33 mouse cellular contexts compared by ENCODE assay signal in genomic region chr11:87623160-87623559, GRCm38 (mm10). TPM values are rescaled to one million over a fixed set of nuclear protein-coding genes. Genes with fewer than 3 reads are reported as not detected.
DNase-seq lines count a peak whose midpoint lies in the region; ATAC-seq and TF ChIP-seq lines count a peak whose summit lies in the region.
"Had no signal": no experiment of that assay in that cellular context is flagged by ENCODE, and none has a peak within 500 bp of the region (broad histone marks: within the 10 kb centered on the region; RNA-seq: fewer than 3 reads in every experiment).

No protein-coding gene starts in this region.

- no peak overlapping the region for H3K9ac ChIP-seq in liver, embryonic 12.5 days
- H3K9ac ChIP-seq in hindbrain, embryonic 16.5 days (ENCODE audit: low read depth, low read length) = no peak overlapping the region
- H3K9ac ChIP-seq: embryonic facial prominence, embryonic 15.5 days; forebrain, embryonic 15.5 days; heart, embryonic 12.5 days; hindbrain, embryonic 12.5 days; liver, embryonic 14.5 days; lung, embryonic 15.5 days; neural tube, embryonic 15.5 days had no signal

- DNase-seq in heart, adult 11 months = peak; percentile 50
- DNase-seq in heart, adult 8-10 months (ENCODE audit: low spot score) = no peak
- DNase-seq in 416B (ENCODE audit: low read depth) (peak; percentile 57), NIH3T3 (ENCODE audit: low read depth) (peak; percentile 59)
- DNase-seq: adrenal gland, adult 8-10 months; cerebellum, adult 18-20 months; cerebellum, postnatal 25 days; embryo, embryonic 11 days; heart, postnatal 10 days; kidney, adult 11 months; lung, postnatal 4 days; right cerebral cortex, adult 18-20 months; right cerebral cortex, postnatal 4 days; thymus, postnatal 36 days had no signal

- WGBS in liver, embryonic 12.5 days (ENCODE audit: insufficient replicate concordance) = 81% methylated on average over 4 of the region's 4 CpGs
- WGBS in hindbrain, embryonic 16.5 days = 81% methylated on average over 4 of the region's 4 CpGs

- H3K79me2 ChIP-seq in myocyte (ENCODE audit: control insufficient read depth, insufficient read depth) = no peaks in the 10 kb centered on the region

- no peak for ATAC-seq in liver, embryonic 12.5 days
- ATAC-seq in hindbrain, embryonic 16.5 days = no peak
- ATAC-seq: activated CD4-positive, CD25-positive, alpha-beta regulatory T cell, adult 4 months; forebrain, embryonic 15.5 days had no signal

- no peak for TF ChIP-seq POLR2A in myocyte (IDR thresholded peaks at IDR 0.05; ENCODE audit: insufficient read length, low read depth)

- H3K27me3 ChIP-seq in myocyte (ENCODE audit: control insufficient read depth, insufficient read depth, insufficient read length) = no peaks in the 10 kb centered on the region
- no peaks in the 10 kb centered on the region for H3K27me3 ChIP-seq in liver, embryonic 12.5 days (replicated peaks)
- no peaks in the 10 kb centered on the region for H3K27me3 ChIP-seq in hindbrain, embryonic 16.5 days (replicated peaks; ENCODE audit: control insufficient read depth, insufficient read depth, low read length)
- H3K27me3 ChIP-seq: CH12.LX; embryonic facial prominence, embryonic 15.5 days; forebrain, embryonic 15.5 days; heart, embryonic 12.5 days; hindbrain, embryonic 12.5 days; lung, embryonic 15.5 days; neural tube, embryonic 15.5 days had no signal

- H3K9me3 ChIP-seq in liver, embryonic 12.5 days (replicated peaks) = no peaks in the 10 kb centered on the region
- no peaks in the 10 kb centered on the region for H3K9me3 ChIP-seq in hindbrain, embryonic 16.5 days (ENCODE audit: control insufficient read depth, low read length)
- H3K9me3 ChIP-seq: embryonic facial prominence, embryonic 15.5 days; forebrain, embryonic 15.5 days; heart, embryonic 12.5 days; hindbrain, embryonic 12.5 days; lung, embryonic 15.5 days; neural tube, embryonic 15.5 days had no signal

- no peak overlapping the region for H3K27ac ChIP-seq in liver, embryonic 12.5 days
- no peak overlapping the region for H3K27ac ChIP-seq in hindbrain, embryonic 16.5 days (ENCODE audit: low read depth, low read length)
- H3K27ac ChIP-seq: embryonic facial prominence, embryonic 15.5 days; forebrain, embryonic 15.5 days; hindbrain, embryonic 12.5 days; left cerebral cortex, adult 2 months; liver, embryonic 14.5 days; lung, embryonic 15.5 days; neural tube, embryonic 15.5 days had no signal

- peak overlapping the region; percentile 20 for H3K4me2 ChIP-seq in myocyte (ENCODE audit: low read depth)
- H3K4me2 ChIP-seq in liver, embryonic 12.5 days = no peak overlapping the region
- no peak overlapping the region for H3K4me2 ChIP-seq in hindbrain, embryonic 16.5 days (ENCODE audit: low read length)
- H3K4me2 ChIP-seq: embryonic facial prominence, embryonic 15.5 days; forebrain, embryonic 15.5 days; heart, embryonic 12.5 days; hindbrain, embryonic 12.5 days; lung, embryonic 15.5 days; neural tube, embryonic 15.5 days had no signal

- no peak overlapping the region for H3K4me3 ChIP-seq in myocyte
- H3K4me3 ChIP-seq in liver, embryonic 12.5 days = no peak overlapping the region
- no peak overlapping the region for H3K4me3 ChIP-seq in hindbrain, embryonic 16.5 days (ENCODE audit: low read length)
- H3K4me3 ChIP-seq: embryonic facial prominence, embryonic 15.5 days; forebrain, embryonic 15.5 days; heart, embryonic 12.5 days; hindbrain, embryonic 12.5 days; left cerebral cortex, adult 2 months; lung, embryonic 15.5 days; neural tube, embryonic 15.5 days had no signal

- H3K36me3 ChIP-seq in myocyte (ENCODE audit: control insufficient read depth, insufficient read depth) = no peaks in the 10 kb centered on the region
- peaks cover 38% of the 10 kb centered on the region for H3K36me3 ChIP-seq in liver, embryonic 12.5 days
- H3K36me3 ChIP-seq in hindbrain, embryonic 16.5 days (ENCODE audit: control insufficient read depth, insufficient read depth, low read length) = peaks cover 16% of the 10 kb centered on the region

- H3ac ChIP-seq in myocyte (ENCODE audit: control insufficient read depth, insufficient read length) = no peak overlapping the region

- peaks cover 25% of the 10 kb centered on the region for H3K4me1 ChIP-seq in liver, embryonic 12.5 days
- no peaks in the 10 kb centered on the region for H3K4me1 ChIP-seq in hindbrain, embryonic 16.5 days (ENCODE audit: control insufficient read depth, insufficient read depth, low read depth, low read length)
- H3K4me1 ChIP-seq: embryonic facial prominence, embryonic 15.5 days; forebrain, embryonic 15.5 days; heart, embryonic 12.5 days; hindbrain, embryonic 12.5 days; lung, embryonic 15.5 days; neural tube, embryonic 15.5 days had no signal

TF ChIP-seq in myocyte, 11 proteins besides CTCF, POLR2A, EP300 and RAD21:
- TF ChIP-seq E2F4 (IDR thresholded peaks at IDR 0.05; ENCODE audit: insufficient read depth) (no peak), USF1 (IDR thresholded peaks at IDR 0.05; ENCODE audit: low read depth) (peak; percentile 60)

RNA-seq across cellular contexts. Expression of gene Hsf5, which starts 6.2 kb away (rescaled TPM):
- under 1 TPM in 2 of 4 experiments, not detected in 2; 0.05 to 0.06 TPM for total RNA-seq in heart, adult 8-10 months (2022)
- not detected for polyA plus RNA-seq in myocyte (2012; fragmentation: generic; extraction: Trizol)
- 0.02 and 0.05 TPM in 2 replicates for polyA plus RNA-seq in liver, embryonic 12.5 days (2016; fragmentation: Nextera tagmentation; extraction: Ambion mirVana)
- polyA plus RNA-seq in hindbrain, embryonic 16.5 days (2015; fragmentation: Nextera tagmentation; extraction: Ambion mirVana) = 0.34 and 0.45 TPM in 2 replicates
- total RNA-seq: granulocyte monocyte progenitor cell, adult 5-6 weeks had no signal

RNA-seq across cellular contexts. Expression of gene Mtmr4, which starts 31.2 kb away (rescaled TPM):
- total RNA-seq in heart, adult 8-10 months (2022) = 10 to 100 TPM; 20.6 to 25.1 (median 23.0) TPM
- polyA plus RNA-seq in myocyte (2012; fragmentation: generic; extraction: Trizol) = 10.6 TPM
- polyA plus RNA-seq in liver, embryonic 12.5 days (2016; fragmentation: Nextera tagmentation; extraction: Ambion mirVana) = 17.5 and 19.3 TPM in 2 replicates
- polyA plus RNA-seq in hindbrain, embryonic 16.5 days (2015; fragmentation: Nextera tagmentation; extraction: Ambion mirVana) = 40.3 and 51.6 TPM in 2 replicates

RNA-seq across cellular contexts. Expression of gene Rnf43, which starts 39.4 kb away (rescaled TPM):
- under 1 TPM; 0.34 to 0.91 (median 0.46) TPM for total RNA-seq in heart, adult 8-10 months (2022)
- not detected for polyA plus RNA-seq in myocyte (2012; fragmentation: generic; extraction: Trizol)
- 5.3 and 6.9 TPM in 2 replicates for polyA plus RNA-seq in liver, embryonic 12.5 days (2016; fragmentation: Nextera tagmentation; extraction: Ambion mirVana)
- polyA plus RNA-seq in hindbrain, embryonic 16.5 days (2015; fragmentation: Nextera tagmentation; extraction: Ambion mirVana) = 0.71 and 1.5 TPM in 2 replicates

RNA-seq across cellular contexts. Expression of gene Sept4, which starts 54.5 kb away (rescaled TPM):
- 10 to 100 TPM; 36.5 to 54.5 (median 37.7) TPM for total RNA-seq in heart, adult 8-10 months (2022)
- 1.5 TPM for polyA plus RNA-seq in myocyte (2012; fragmentation: generic; extraction: Trizol)
- 10.0 and 10.1 TPM in 2 replicates for polyA plus RNA-seq in liver, embryonic 12.5 days (2016; fragmentation: Nextera tagmentation; extraction: Ambion mirVana)
- 43.4 and 47.7 TPM in 2 replicates for polyA plus RNA-seq in hindbrain, embryonic 16.5 days (2015; fragmentation: Nextera tagmentation; extraction: Ambion mirVana)

RNA-seq across cellular contexts. Expression of gene Gm11492, which starts 56.7 kb away (rescaled TPM):
- total RNA-seq in heart, adult 8-10 months (2022) = not detected
- polyA plus RNA-seq in myocyte (2012; fragmentation: generic; extraction: Trizol) = not detected
- not detected in 2 replicates for polyA plus RNA-seq in liver, embryonic 12.5 days (2016; fragmentation: Nextera tagmentation; extraction: Ambion mirVana)
- polyA plus RNA-seq in hindbrain, embryonic 16.5 days (2015; fragmentation: Nextera tagmentation; extraction: Ambion mirVana) = not detected in 2 replicates
- total RNA-seq: adrenal gland, adult 8-10 months; CH12.LX; gastrocnemius, adult 8-10 months; granulocyte monocyte progenitor cell, adult 5-6 weeks; heart, postnatal 10 days; layer of hippocampus, postnatal 10 days; left cerebral cortex, adult 2 months; midbrain, postnatal 0 days had no signal
- polyA plus RNA-seq: activated CD4-positive, CD25-positive, alpha-beta regulatory T cell, adult 4 months; embryonic facial prominence, embryonic 15.5 days; forebrain, embryonic 15.5 days; heart, embryonic 12.5 days; hindbrain, embryonic 12.5 days; limb, embryonic 14.5 days; liver, embryonic 14.5 days; lung, embryonic 15.5 days; midbrain, postnatal 0 days; neural tube, embryonic 15.5 days; stomach, embryonic 14.5 days had no signal
